Mouse (Mus musculus) A20 (cell line): ENCODE data around the gene Cilp2.

Source experiments
- DNase-seq: peaks from one replicate; pipeline ENCODE4 v3.0.0-alpha.2; 2011; ENCODE audit warnings: low read depth, low spot score

Gene Cilp2

GRCm38 (mm10) chr8:69874155-69874554, 13.3 kb downstream of the Cilp2 start:
- DNase-seq: peak; percentile 47

- DNase-seq: no peak
These were observed 16.6 kb downstream of the Cilp2 start for GRCm38 (mm10) chr8:69870907-69871306.

GRCm38 (mm10) chr8:69870003-69870765, 17.3 kb downstream of the Cilp2 start:
- no peak for DNase-seq

GRCm38 (mm10) chr8:69867696-69868326, 19.7 kb downstream of the Cilp2 start:
- no peak for DNase-seq

- DNase-seq: no peak
These were observed 23.3 kb downstream of the Cilp2 start for GRCm38 (mm10) chr8:69864180-69864579.

GRCm38 (mm10) chr8:69863387-69864020, 24.0 kb downstream of the Cilp2 start:
- no peak for DNase-seq

GRCm38 (mm10) chr8:69861251-69861650, 26.2 kb downstream of the Cilp2 start:
- DNase-seq: peak; percentile 67

GRCm38 (mm10) chr8:69860807-69861206, 26.7 kb downstream of the Cilp2 start:
- no peak for DNase-seq

GRCm38 (mm10) chr8:69853869-69854268, 33.6 kb downstream of the Cilp2 start:
- peak; percentile 40 for DNase-seq

GRCm38 (mm10) chr8:69850926-69851506, 36.5 kb downstream of the Cilp2 start:
- DNase-seq: no peak

GRCm38 (mm10) chr8:69849899-69850298, 37.6 kb downstream of the Cilp2 start:
- DNase-seq: peak; percentile 17

- no peak for DNase-seq
These were observed 38.5 kb downstream of the Cilp2 start for GRCm38 (mm10) chr8:69848951-69849350.

GRCm38 (mm10) chr8:69847167-69848065, 40.1 kb downstream of the Cilp2 start:
- no peak for DNase-seq

GRCm38 (mm10) chr8:69837057-69837682, 50.3 kb downstream of the Cilp2 start:
- no peak for DNase-seq

GRCm38 (mm10) chr8:69832298-69832853, 55.1 kb downstream of the Cilp2 start, which contains the start of gene Pbx4:
Gene Pbx4, plus strand, starts transcription at chr8:69832491.
- peak; percentile 96 for DNase-seq
